Mouse (Mus musculus): ENCODE measurements around the gene Rsph3b. TPM values are rescaled to one million over a fixed set of nuclear protein-coding genes. Genes with fewer than 3 reads are reported as not detected.
A peak's percentile ranks its signal among the peaks of the same experiment; 100 is the strongest.

The Rsph3b gene
- polyA plus RNA-seq, 2 experiments = 21.0 to 42.5 TPM

DNA sequence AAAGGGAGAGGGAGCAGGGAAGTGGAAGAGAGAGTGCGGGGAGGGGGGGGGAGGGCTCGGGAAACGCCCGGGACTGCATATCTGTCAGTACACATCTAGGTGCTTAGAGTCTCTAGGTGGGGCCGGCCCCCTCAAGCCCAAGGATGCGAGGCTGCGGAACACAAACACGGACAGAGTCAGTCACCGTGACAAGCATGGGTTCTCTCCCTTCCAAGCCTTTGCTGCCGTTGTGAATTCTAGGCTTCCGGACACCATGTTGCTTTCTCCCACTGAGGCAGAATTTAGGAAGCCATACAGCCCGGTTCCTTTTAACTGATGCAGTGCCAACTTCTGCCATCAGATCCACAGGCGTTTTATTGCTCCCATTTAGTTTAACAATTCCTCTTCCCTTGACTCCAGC lies 83.6 kb downstream of the Rsph3b start:
- Histone ChIP-seq H3K4me1 (ENCODE audit: control insufficient read depth, insufficient read depth, low read length) (peaks cover 57% of the 10 kb centered on the region), H3K36me3 (ENCODE audit: control insufficient read depth, insufficient read depth, low read length) (no peaks in the 10 kb centered on the region), H3K9ac (ENCODE audit: low read depth, low read length, severe bottlenecking) (no peak overlapping the region), H3K9me3 (ENCODE audit: control insufficient read depth, low read length) (no peaks in the 10 kb centered on the region), H3K4me2 (replicated peaks; ENCODE audit: low read depth, low read length, severe bottlenecking) (peak overlapping the region; percentile 25; the same call in 1 of the 2 replicates), H3K27me3 (ENCODE audit: control insufficient read depth, insufficient read depth, low read length) (no peaks in the 10 kb centered on the region; the same call in 1 of the 2 replicates), H3K27ac (replicated peaks; ENCODE audit: low read depth, low read length) (no peak overlapping the region), H3K4me3 (replicated peaks; ENCODE audit: low read length) (no peak overlapping the region)
- DNase-seq (ENCODE audit: low spot score) (no peak), ATAC-seq (ENCODE audit: low FRiP score, low read depth) (no peak)
- 12% methylated on average over 13 of the region's 13 CpGs for WGBS
- TF ChIP-seq POLR2A (IDR thresholded peaks at IDR 0.05; ENCODE audit: borderline replicate concordance, extremely low read depth, insufficient read depth, insufficient read length) = no peak

DNA sequence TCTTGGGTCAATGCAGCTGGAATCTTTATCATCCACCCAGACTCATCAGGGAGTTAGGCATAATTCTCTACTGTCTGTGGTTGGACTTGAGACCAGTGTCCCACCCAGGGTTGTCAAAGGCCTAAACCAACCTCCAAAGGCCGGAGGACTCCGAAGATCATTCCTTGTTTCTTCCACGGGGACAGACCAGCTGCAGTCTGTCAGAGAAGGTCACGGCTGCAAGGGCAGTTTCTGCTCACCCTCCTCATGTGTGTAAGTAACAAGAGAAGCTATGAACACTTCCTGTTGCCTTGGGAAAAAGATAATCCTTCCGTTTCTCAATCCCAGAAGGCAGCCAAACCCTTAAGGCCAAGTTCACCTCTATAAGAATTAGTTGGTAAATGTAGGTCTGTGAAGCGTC lies 85.0 kb downstream of the Rsph3b start:
- no peak overlapping the region for H3K4me2 ChIP-seq (replicated peaks; ENCODE audit: low read depth, low read length, severe bottlenecking)
- 75% methylated on average over 6 of the region's 6 CpGs for WGBS
- H3K4me3 ChIP-seq (replicated peaks; ENCODE audit: low read length) = no peak overlapping the region
- H3K9ac ChIP-seq (ENCODE audit: low read depth, low read length, severe bottlenecking) = no peak overlapping the region
- H3K27ac ChIP-seq (replicated peaks; ENCODE audit: low read depth, low read length) = no peak overlapping the region
- peaks cover 59% of the 10 kb centered on the region for H3K4me1 ChIP-seq (ENCODE audit: control insufficient read depth, insufficient read depth, low read length)
- TF ChIP-seq POLR2A (IDR thresholded peaks at IDR 0.05; ENCODE audit: borderline replicate concordance, extremely low read depth, insufficient read depth, insufficient read length) = no peak
- DNase-seq (ENCODE audit: low spot score) = no peak
- no peaks in the 10 kb centered on the region for H3K9me3 ChIP-seq (ENCODE audit: control insufficient read depth, low read length)
- no peaks in the 10 kb centered on the region for H3K36me3 ChIP-seq (ENCODE audit: control insufficient read depth, insufficient read depth, low read length)
- no peaks in the 10 kb centered on the region; the same call in 1 of the 2 replicates for H3K27me3 ChIP-seq (ENCODE audit: control insufficient read depth, insufficient read depth, low read length)
- ATAC-seq (ENCODE audit: low FRiP score, low read depth) = no peak

DNA sequence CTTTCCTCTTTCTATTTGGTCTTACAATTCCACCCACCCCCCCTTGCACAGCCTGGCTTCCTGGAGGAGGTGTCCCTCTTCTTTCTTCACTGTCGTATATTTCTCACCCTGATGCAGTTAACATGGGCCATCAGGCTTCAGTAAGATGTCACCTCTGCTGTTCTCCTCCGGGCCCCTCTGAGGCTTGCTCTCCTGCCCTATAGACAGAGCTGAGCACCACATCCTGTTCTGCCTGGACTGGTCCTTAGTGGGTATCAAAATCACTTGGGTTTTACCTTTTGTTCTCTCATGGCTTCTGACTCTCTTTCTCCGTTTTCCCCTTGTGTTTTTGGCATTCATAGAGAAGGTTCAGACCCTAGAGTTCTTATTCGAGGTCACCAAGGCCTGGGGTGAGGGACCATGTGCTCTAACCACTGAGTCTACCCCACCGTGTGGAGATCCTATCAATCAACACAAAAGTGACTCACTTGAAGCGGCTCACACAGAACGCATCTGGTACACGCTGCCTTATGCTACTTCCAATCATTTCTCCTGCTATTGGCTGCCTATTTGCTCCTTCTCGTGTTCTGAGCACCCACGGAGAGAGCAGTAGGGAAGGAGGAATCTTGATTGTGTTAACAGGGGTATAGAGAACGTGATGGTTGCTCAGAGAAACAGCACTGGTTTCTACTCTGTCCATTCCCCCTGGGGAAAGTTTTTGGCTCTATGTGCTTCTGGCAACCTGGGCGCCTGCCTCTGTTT lies 86.3 kb downstream of the Rsph3b start:
- H3K27ac ChIP-seq (replicated peaks; ENCODE audit: low read depth, low read length) = no peak overlapping the region
- 62% methylated on average over 12 of the region's 12 CpGs for WGBS
- TF ChIP-seq POLR2A (IDR thresholded peaks at IDR 0.05; ENCODE audit: borderline replicate concordance, extremely low read depth, insufficient read depth, insufficient read length) = no peak
- ATAC-seq (ENCODE audit: low FRiP score, low read depth) (no peak), DNase-seq (ENCODE audit: low spot score) (no peak)
- H3K9ac ChIP-seq (ENCODE audit: low read depth, low read length, severe bottlenecking) = peak overlapping the region; percentile 32; the same call in 1 of the 2 replicates
- no peaks in the 10 kb centered on the region; the same call in 1 of the 2 replicates for H3K27me3 ChIP-seq (ENCODE audit: control insufficient read depth, insufficient read depth, low read length)
- H3K4me2 ChIP-seq (replicated peaks; ENCODE audit: low read depth, low read length, severe bottlenecking) = peak overlapping the region; percentile 42
- no peaks in the 10 kb centered on the region for H3K9me3 ChIP-seq (ENCODE audit: control insufficient read depth, low read length)
- peak overlapping the region; percentile 21; the same call in 1 of the 2 replicates for H3K4me3 ChIP-seq (replicated peaks; ENCODE audit: low read length)
- no peaks in the 10 kb centered on the region for H3K36me3 ChIP-seq (ENCODE audit: control insufficient read depth, insufficient read depth, low read length)
- H3K4me1 ChIP-seq (ENCODE audit: control insufficient read depth, insufficient read depth, low read length) = peaks cover 51% of the 10 kb centered on the region

DNA sequence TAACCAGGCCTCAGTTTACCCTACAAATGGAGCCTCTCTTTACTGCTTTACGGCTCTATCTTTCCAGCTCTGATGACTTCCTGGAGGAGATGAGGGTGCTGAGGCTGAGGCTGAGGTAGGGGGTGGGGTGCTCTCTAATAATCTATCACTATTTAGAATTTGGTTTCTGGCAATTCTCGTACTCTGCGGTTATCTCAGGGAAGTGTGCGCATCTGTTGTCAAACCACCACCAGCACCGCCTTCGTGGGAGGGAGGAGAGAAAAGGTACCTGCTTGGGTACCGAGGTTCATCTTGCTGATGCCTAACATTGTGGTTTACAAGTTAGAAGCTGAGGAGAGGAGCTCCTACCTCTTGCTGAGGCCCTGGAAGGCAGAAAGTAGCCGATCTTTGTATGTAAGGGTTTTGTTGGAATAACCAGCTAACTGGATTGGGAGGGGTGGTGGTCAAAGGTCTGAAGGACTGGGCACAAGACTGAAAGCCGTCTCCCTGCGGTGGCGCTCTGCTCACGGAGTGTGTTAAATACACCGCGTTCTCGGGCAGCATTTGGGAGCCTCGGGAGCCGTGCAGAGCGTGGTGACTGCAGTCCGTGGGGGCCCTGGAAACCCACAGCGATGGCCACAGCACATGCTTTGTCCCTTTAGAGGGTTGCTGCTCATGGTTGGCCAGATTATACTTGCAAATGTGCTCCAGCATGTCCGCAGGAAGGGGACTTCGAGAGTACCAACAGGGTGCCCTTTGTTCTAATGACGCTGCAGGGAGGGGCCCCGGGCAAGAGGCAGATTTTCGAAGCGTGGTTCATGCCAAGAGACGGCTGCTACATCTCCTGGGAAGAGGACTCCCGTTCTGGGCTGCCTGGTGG lies 87.1 kb downstream of the Rsph3b start:
- DNase-seq (ENCODE audit: low spot score) (peak; percentile 12), ATAC-seq (ENCODE audit: low FRiP score, low read depth) (peak; percentile 51; the same call in 1 of the 2 replicates)
- H3K9ac ChIP-seq (ENCODE audit: low read depth, low read length, severe bottlenecking) = peak overlapping the region; percentile 32
- 8% methylated on average over 28 of the region's 28 CpGs for WGBS
- H3K27ac ChIP-seq (replicated peaks; ENCODE audit: low read depth, low read length) = peak overlapping the region; percentile 61; the same call in 1 of the 2 replicates
- H3K9me3 ChIP-seq (ENCODE audit: control insufficient read depth, low read length) = no peaks in the 10 kb centered on the region
- no peaks in the 10 kb centered on the region for H3K36me3 ChIP-seq (ENCODE audit: control insufficient read depth, insufficient read depth, low read length)
- TF ChIP-seq POLR2A (IDR thresholded peaks at IDR 0.05; ENCODE audit: borderline replicate concordance, extremely low read depth, insufficient read depth, insufficient read length) = no peak
- H3K27me3 ChIP-seq (ENCODE audit: control insufficient read depth, insufficient read depth, low read length) = no peaks in the 10 kb centered on the region; the same call in 1 of the 2 replicates
- H3K4me1 ChIP-seq (ENCODE audit: control insufficient read depth, insufficient read depth, low read length) = peaks cover 46% of the 10 kb centered on the region
- H3K4me2 ChIP-seq (replicated peaks; ENCODE audit: low read depth, low read length, severe bottlenecking) = peak overlapping the region; percentile 42
- H3K4me3 ChIP-seq (replicated peaks; ENCODE audit: low read length) = peak overlapping the region; percentile 21

DNA sequence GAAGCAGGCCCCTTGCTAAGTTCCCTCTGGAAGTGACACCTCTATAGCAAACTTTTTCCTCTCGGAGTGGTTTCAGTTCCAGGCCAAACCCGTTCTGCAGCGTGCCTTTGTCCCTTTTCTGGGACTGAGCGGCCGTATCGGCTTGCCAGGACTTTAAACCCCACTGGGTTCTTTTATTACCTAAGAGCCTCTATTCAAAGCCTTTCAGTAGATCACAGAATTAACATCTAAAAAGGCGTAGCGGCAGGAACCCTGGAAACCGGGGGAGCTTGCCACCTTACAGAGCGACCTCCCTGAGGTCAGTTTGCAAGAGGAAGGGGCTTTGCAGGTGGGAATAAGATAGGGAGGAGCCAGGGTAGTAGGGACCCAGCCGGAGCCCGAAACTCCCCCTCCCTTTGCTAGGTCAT lies 88.0 kb downstream of the Rsph3b start:
- ATAC-seq (ENCODE audit: low FRiP score, low read depth) = no peak
- H3K27ac ChIP-seq (replicated peaks; ENCODE audit: low read depth, low read length) = no peak overlapping the region

More for the DNA sequence above, 88.0 kb downstream of the Rsph3b start:
- WGBS = 12% methylated on average over 12 of the region's 12 CpGs
- DNase-seq (ENCODE audit: low spot score) = peak; percentile 16
- Histone ChIP-seq H3K9me3 (ENCODE audit: control insufficient read depth, low read length) (no peaks in the 10 kb centered on the region), H3K4me2 (replicated peaks; ENCODE audit: low read depth, low read length, severe bottlenecking) (no peak overlapping the region), H3K27me3 (ENCODE audit: control insufficient read depth, insufficient read depth, low read length) (no peaks in the 10 kb centered on the region; the same call in 1 of the 2 replicates), H3K9ac (ENCODE audit: low read depth, low read length, severe bottlenecking) (no peak overlapping the region), H3K4me1 (ENCODE audit: control insufficient read depth, insufficient read depth, low read length) (peaks cover 37% of the 10 kb centered on the region), H3K36me3 (ENCODE audit: control insufficient read depth, insufficient read depth, low read length) (no peaks in the 10 kb centered on the region), H3K4me3 (replicated peaks; ENCODE audit: low read length) (no peak overlapping the region)
- no peak for TF ChIP-seq POLR2A (IDR thresholded peaks at IDR 0.05; ENCODE audit: borderline replicate concordance, extremely low read depth, insufficient read depth, insufficient read length)
